25 mouse cellular contexts compared by ENCODE assay signal in genomic region chr4:108903346-108903745, GRCm38 (mm10). TPM values are rescaled to one million over a fixed set of nuclear protein-coding genes. Genes with fewer than 3 reads are reported as not detected.
DNase-seq lines count a peak whose midpoint lies in the region; ATAC-seq and TF ChIP-seq lines count a peak whose summit lies in the region.
"Had no signal": no experiment of that assay in that cellular context is flagged by ENCODE, and none has a peak within 500 bp of the region (broad histone marks: within the 10 kb centered on the region; RNA-seq: fewer than 3 reads in every experiment).

No protein-coding gene starts in this region.

- DNase-seq in ES-CJ7 (ENCODE audit: low read depth, low spot score) (peak; percentile 65), R1 (ENCODE audit: low read depth, low spot score) (peak; percentile 74)
- no peak for DNase-seq in heart, postnatal 25 days (ENCODE audit: low spot score)
- no peak for DNase-seq in forebrain, postnatal 0 days
- DNase-seq in lung, adult 18-20 months = no peak
- DNase-seq: adrenal gland, adult 8-10 months; adrenal gland, postnatal 14 days; adrenal gland, postnatal 36 days; cerebellum, adult 11-12 months; cerebellum, adult 2 months; cerebellum, adult 9-10 months; cerebellum, postnatal 10 days; cerebellum, postnatal 25 days; embryo, embryonic 11 days had no signal

- ATAC-seq in forebrain, postnatal 0 days = no peak
- ATAC-seq: activated CD4-positive, CD25-positive, alpha-beta regulatory T cell, adult 4 months; forebrain, embryonic 15.5 days; Patski had no signal

- H3K36me3 ChIP-seq in forebrain, postnatal 0 days (ENCODE audit: insufficient read depth) = no peaks in the 10 kb centered on the region
- H3K36me3 ChIP-seq: embryonic facial prominence, embryonic 13.5 days; embryonic facial prominence, embryonic 15.5 days; forebrain, embryonic 10.5 days; forebrain, embryonic 12.5 days; forebrain, embryonic 15.5 days; G1E had no signal

- 94% methylated on average over 9 of the region's 9 CpGs for whole genome bisulfite sequencing in forebrain, postnatal 0 days

- H3K4me1 ChIP-seq in forebrain, postnatal 0 days (ENCODE audit: insufficient read depth) = no peaks in the 10 kb centered on the region

- no peak overlapping the region for H3K4me3 ChIP-seq in forebrain, postnatal 0 days (ENCODE audit: low read depth, low read length)
- H3K4me3 ChIP-seq: embryonic facial prominence, embryonic 13.5 days; embryonic facial prominence, embryonic 15.5 days; erythroblast, embryonic 14.5 days; forebrain, embryonic 10.5 days; forebrain, embryonic 12.5 days; forebrain, embryonic 15.5 days had no signal

- no peak overlapping the region for H3K27ac ChIP-seq in forebrain, postnatal 0 days (ENCODE audit: low read depth, low read length)
- H3K27ac ChIP-seq: embryonic facial prominence, embryonic 13.5 days; embryonic facial prominence, embryonic 15.5 days; forebrain, embryonic 10.5 days; forebrain, embryonic 12.5 days; forebrain, embryonic 15.5 days had no signal

- H3K9me3 ChIP-seq in forebrain, postnatal 0 days (ENCODE audit: low read length) = no peaks in the 10 kb centered on the region
- H3K9me3 ChIP-seq: embryonic facial prominence, embryonic 13.5 days; embryonic facial prominence, embryonic 15.5 days; forebrain, embryonic 10.5 days; forebrain, embryonic 12.5 days; forebrain, embryonic 15.5 days; G1E had no signal

- intact Hi-C loops in heart, postnatal 25 days (cut with DNase I) = no loop called here

- TF ChIP-seq CTCF in forebrain, postnatal 0 days (IDR thresholded peaks at IDR 0.05; ENCODE audit: low read depth) = no peak

- H3K27me3 ChIP-seq in forebrain, postnatal 0 days (ENCODE audit: insufficient read depth, low read length) = no peaks in the 10 kb centered on the region
- H3K27me3 ChIP-seq: embryonic facial prominence, embryonic 13.5 days; embryonic facial prominence, embryonic 15.5 days; forebrain, embryonic 15.5 days; Patski had no signal

- H3K9ac ChIP-seq in forebrain, postnatal 0 days = no peak overlapping the region
- H3K9ac ChIP-seq: embryonic facial prominence, embryonic 13.5 days; embryonic facial prominence, embryonic 15.5 days; forebrain, embryonic 12.5 days; forebrain, embryonic 15.5 days had no signal

- no peak overlapping the region for H3K4me2 ChIP-seq in forebrain, postnatal 0 days (ENCODE audit: low read depth)
- H3K4me2 ChIP-seq: embryonic facial prominence, embryonic 13.5 days; embryonic facial prominence, embryonic 15.5 days; forebrain, embryonic 12.5 days; forebrain, embryonic 15.5 days had no signal

RNA-seq across cellular contexts. Expression of gene Rab3b, which starts 24.5 kb away (rescaled TPM):
- total RNA-seq in heart, postnatal 25 days (2021) = under 1 TPM; 0.34 to 0.73 TPM
- total RNA-seq in forebrain, postnatal 0 days (2014; rRNA removed) = 70.2 and 86.2 TPM in 2 replicates
- polyA plus RNA-seq in forebrain, postnatal 0 days (2015; fragmentation: Nextera tagmentation; extraction: Ambion mirVana) = 287 and 298 TPM in 2 replicates
- polyA plus RNA-seq: activated CD4-positive, CD25-positive, alpha-beta regulatory T cell, adult 4 months; erythroblast, embryonic 14.5 days had no signal

RNA-seq across cellular contexts. Expression of gene A730015C16Rik, which starts 54.9 kb away (rescaled TPM):
- not detected for total RNA-seq in heart, postnatal 25 days (2021)
- total RNA-seq in forebrain, postnatal 0 days (2014; rRNA removed) = 0.86 and 1.1 TPM in 2 replicates
- polyA plus RNA-seq in forebrain, postnatal 0 days (2015; fragmentation: Nextera tagmentation; extraction: Ambion mirVana) = 0.93 and 1.2 TPM in 2 replicates
- total RNA-seq: adrenal gland, adult 18-20 months; adrenal gland, adult 8-10 months; adrenal gland, postnatal 14 days; adrenal gland, postnatal 36 days had no signal
- polyA plus RNA-seq: cerebellum, adult 2 months; cortical plate, adult 2 months; erythroblast, embryonic 14.5 days; G1E had no signal

RNA-seq across cellular contexts. Expression of gene Kti12, which starts 55.8 kb away (rescaled TPM):
- 10 to 100 TPM; 20.9 to 23.0 TPM for total RNA-seq in heart, postnatal 25 days (2021)
- 20.1 and 34.4 TPM in 2 replicates for total RNA-seq in forebrain, postnatal 0 days (2014; rRNA removed)
- polyA plus RNA-seq in forebrain, postnatal 0 days (2015; fragmentation: Nextera tagmentation; extraction: Ambion mirVana) = 26.3 and 32.2 TPM in 2 replicates

Comparison
In these comparisons a context has a peak if more than half of its experiments do, and no peak if none do; other contexts are left out.
1. DNase-seq: peak in ES-CJ7 (single experiment) and R1 (single experiment); none in heart, postnatal 25 days (single experiment), forebrain, postnatal 0 days (single experiment) and lung, adult 18-20 months (0 of 2).
2. RNA of gene Rab3b, which starts 24.5 kb away (total RNA-seq): 70.2 to 86.2 TPM in forebrain, postnatal 0 days; 0.34 to 0.73 TPM in heart, postnatal 25 days; every median in the first group is over 10 times any median in the second.